In genomic region chr8:70898661-70899198, GRCm38 (mm10) we compare ENCODE assay signal across 8 mouse cellular contexts. TPM values are rescaled to one million over a fixed set of nuclear protein-coding genes. Genes with fewer than 3 reads are reported as not detected.
DNase-seq lines count a peak whose midpoint lies in the region; ATAC-seq and TF ChIP-seq lines count a peak whose summit lies in the region.

No protein-coding gene starts in this region.

- no peak overlapping the region for H3K4me3 ChIP-seq in heart, embryonic 14.5 days (ENCODE audit: control insufficient read depth in 1 of 2, insufficient read depth in 1 of 2, low read depth in 1 of 2, low read length in 2 of 2)
- H3K4me3 ChIP-seq in CH12.LX (replicated peaks in 1 of 3; ENCODE audit: low read depth in 2 of 3, low read length in 2 of 3, poor library complexity in 1 of 3) = peak overlapping the region in 2 of 3 experiments; percentile 33 to 96
- peak overlapping the region; percentile 82; the same call in 1 of the 2 replicates for H3K4me3 ChIP-seq in forebrain, embryonic 14.5 days (ENCODE audit: low read depth, low read length)
- no peak overlapping the region for H3K4me3 ChIP-seq in liver, embryonic 15.5 days (replicated peaks)

- H3K4me2 ChIP-seq in heart, embryonic 14.5 days (ENCODE audit: low read length) = peak overlapping the region; percentile 96; the same call in 1 of the 2 replicates
- peak overlapping the region; percentile 89 for H3K4me2 ChIP-seq in CH12.LX (ENCODE audit: insufficient read depth, low read depth, poor library complexity, severe bottlenecking)
- H3K4me2 ChIP-seq in forebrain, embryonic 14.5 days (ENCODE audit: low read length) = peak overlapping the region; percentile 90; the same call in 1 of the 2 replicates
- peak overlapping the region; percentile 86 for H3K4me2 ChIP-seq in liver, embryonic 15.5 days

- peak in 1 of 2 experiments; percentile 15; a peak in 1 of 4 replicates for TF ChIP-seq CTCF in CH12.LX (conservative IDR thresholded peaks at IDR 0.05 in 1 of 2, IDR thresholded peaks at IDR 0.05 in 1 of 2; ENCODE audit: low read depth in 2 of 2, low read length in 2 of 2)

- peaks cover 6 to 12% of the 10 kb centered on the region in 2 experiments; a peak in 3 of 4 replicates for H3K4me1 ChIP-seq in heart, embryonic 14.5 days (ENCODE audit: control insufficient read depth in 2 of 2, insufficient read depth in 2 of 2, low read length in 2 of 2)
- peaks cover 18 to 45% of the 10 kb centered on the region in 2 experiments for H3K4me1 ChIP-seq in CH12.LX (ENCODE audit: control insufficient read depth in 1 of 2, insufficient read depth in 2 of 2)
- H3K4me1 ChIP-seq in forebrain, embryonic 14.5 days (ENCODE audit: control insufficient read depth, insufficient read depth, low read length) = peaks cover 8% of the 10 kb centered on the region
- peaks cover 46% of the 10 kb centered on the region for H3K4me1 ChIP-seq in liver, embryonic 15.5 days (replicated peaks)

- H3K9me3 ChIP-seq in heart, embryonic 14.5 days (ENCODE audit: control insufficient read depth, low read length) = no peaks in the 10 kb centered on the region
- no peaks in the 10 kb centered on the region for H3K9me3 ChIP-seq in CH12.LX (replicated peaks; ENCODE audit: low read length)
- no peaks in the 10 kb centered on the region for H3K9me3 ChIP-seq in forebrain, embryonic 14.5 days (replicated peaks; ENCODE audit: control insufficient read depth, low read length)
- no peaks in the 10 kb centered on the region for H3K9me3 ChIP-seq in liver, embryonic 15.5 days (replicated peaks)

- H3K27me3 ChIP-seq in heart, embryonic 14.5 days (ENCODE audit: control insufficient read depth, insufficient read depth, low read length) = peaks cover 5% of the 10 kb centered on the region; the same call in 1 of the 2 replicates
- no peaks in the 10 kb centered on the region for H3K27me3 ChIP-seq in CH12.LX (replicated peaks)
- H3K27me3 ChIP-seq in forebrain, embryonic 14.5 days (replicated peaks; ENCODE audit: control insufficient read depth, insufficient read depth, low read length) = peaks cover under 1% of the 10 kb centered on the region; the same call in 1 of the 2 replicates
- H3K27me3 ChIP-seq in liver, embryonic 15.5 days = peaks cover 9% of the 10 kb centered on the region

- TF ChIP-seq EP300 in CH12.LX (IDR thresholded peaks at IDR 0.05; ENCODE audit: low read length) = peak; percentile 83

- TF ChIP-seq RAD21 in CH12.LX (IDR thresholded peaks at IDR 0.05; ENCODE audit: low read depth, low read length) = no peak

- no peak overlapping the region for H3K27ac ChIP-seq in heart, embryonic 14.5 days (replicated peaks in 1 of 2; ENCODE audit: control insufficient read depth in 1 of 2, insufficient read depth in 1 of 2, low read depth in 2 of 2, low read length in 2 of 2)
- H3K27ac ChIP-seq in CH12.LX (ENCODE audit: insufficient read depth, low read depth) = 0 out of 2 replicates have a peak overlapping the region, but pooled peaks have one; percentile 6
- H3K27ac ChIP-seq in forebrain, embryonic 14.5 days (ENCODE audit: low read depth, low read length) = 0 out of 2 replicates have a peak overlapping the region, but pooled peaks have one; percentile 33
- H3K27ac ChIP-seq in liver, embryonic 15.5 days (replicated peaks) = no peak overlapping the region

- peaks cover 24% of the 10 kb centered on the region for H3K79me2 ChIP-seq in CH12.LX (replicated peaks; ENCODE audit: control insufficient read depth, extremely low read depth, insufficient read depth, poor library complexity, severe bottlenecking)

- peak overlapping the region; percentile 95; the same call in 1 of the 2 replicates for H3K9ac ChIP-seq in heart, embryonic 14.5 days (ENCODE audit: low read length)
- peak overlapping the region; percentile 38; the same call in 1 of the 2 replicates for H3K9ac ChIP-seq in CH12.LX (ENCODE audit: insufficient read depth, low read depth)
- peak overlapping the region; percentile 52; the same call in 1 of the 2 replicates for H3K9ac ChIP-seq in forebrain, embryonic 14.5 days (ENCODE audit: low read length)
- peak overlapping the region; percentile 66 for H3K9ac ChIP-seq in liver, embryonic 15.5 days

- ATAC-seq in heart, embryonic 14.5 days (ENCODE audit: insufficient number of reproducible peaks, insufficient read depth, low FRiP score, low read depth) = no peak
- ATAC-seq in forebrain, embryonic 14.5 days = no peak
- no peak for ATAC-seq in liver, embryonic 15.5 days (ENCODE audit: insufficient read depth)
- no peak for ATAC-seq in CD4-positive, CD25-positive, alpha-beta regulatory T cell, adult 4 months

- 31% methylated on average over 2 of the region's 2 CpGs for WGBS in heart, embryonic 14.5 days
- WGBS in forebrain, embryonic 14.5 days = 63% methylated on average over 2 of the region's 2 CpGs
- 50% methylated on average over 2 of the region's 2 CpGs for WGBS in liver, embryonic 15.5 days (ENCODE audit: insufficient replicate concordance)

- in situ Hi-C loops in CH12.LX (cut with MboI; ENCODE audit: low pct_ligation_motif_present, low pct_unique_long_range_greater_than_20kb, low sequenced_read_pairs) = loop anchor here (5.0 kb wide), 1 partner anchor 59 kb away; no protein-coding TSS in a partner anchor

- dilution Hi-C loops in CH12.LX (cut with MboI; ENCODE audit: extremely low pct_ligation_motif_present, extremely low pct_unique_long_range_greater_than_20kb, low sequenced_read_pairs) = no loop called here

- peaks cover 22% of the 10 kb centered on the region for H3K36me3 ChIP-seq in heart, embryonic 14.5 days (ENCODE audit: control insufficient read depth, insufficient read depth, low read length)
- H3K36me3 ChIP-seq in CH12.LX (replicated peaks in 1 of 2; ENCODE audit: control insufficient read depth in 1 of 2, insufficient read depth in 1 of 2, low read length in 1 of 2) = peaks cover 26 to 29% of the 10 kb centered on the region in 2 experiments
- peaks cover 25% of the 10 kb centered on the region for H3K36me3 ChIP-seq in forebrain, embryonic 14.5 days (ENCODE audit: control insufficient read depth, insufficient read depth, low read length)
- H3K36me3 ChIP-seq in liver, embryonic 15.5 days (replicated peaks) = peaks cover 27% of the 10 kb centered on the region

- TF ChIP-seq POLR2A in CH12.LX (IDR thresholded peaks at IDR 0.05; ENCODE audit: low read depth, low read length) = no peak

- DNase-seq in heart, adult 18-20 months = no peak
- DNase-seq in CH12.LX (ENCODE audit: extremely low read depth) = no peak
- DNase-seq in forebrain, embryonic 14.5 days (ENCODE audit: low spot score) = no peak
- DNase-seq in layer of hippocampus, postnatal 25 days (ENCODE audit: extremely low spot score in 1 of 2, low spot score in 1 of 2) = no peak
- DNase-seq in testis, postnatal 14 days (ENCODE audit: low spot score) = no peak

RNA-seq across cellular contexts. Expression of gene Rpl18a, which starts 1.5 kb away (rescaled TPM):
- polyA plus RNA-seq in heart, embryonic 14.5 days (2014; fragmentation: Nextera tagmentation; extraction: Ambion mirVana) = 3,308 and 3,796 TPM in 2 replicates
- total RNA-seq in heart, adult 18-20 months (2021) = 1,000 to 10,000 TPM; 1,029 to 1,075 TPM
- total RNA-seq in CH12.LX (2012; rRNA removed) (4,693 and 5,917 TPM in 2 replicates), CH12.LX (2014; rRNA removed) (1,807 and 2,035 TPM in 2 replicates)
- polyA plus RNA-seq in CH12.LX (2012; ENCODE audit: insufficient read length, low read depth) = 3,837 and 4,364 TPM in 2 replicates
- polyA plus RNA-seq in forebrain, embryonic 14.5 days (2014; fragmentation: Nextera tagmentation; extraction: Ambion mirVana) = 2,846 and 4,258 TPM in 2 replicates
- polyA plus RNA-seq in liver, embryonic 15.5 days (2015; fragmentation: Nextera tagmentation; extraction: Ambion mirVana) = 2,061 and 2,126 TPM in 2 replicates
- polyA plus RNA-seq in CD4-positive, CD25-positive, alpha-beta regulatory T cell, adult 4 months (2017; shearing (Covaris generic)) = over 10,000 TPM in 1 of 2 experiments, 1,000 to 10,000 TPM in 1; 9,999 to 11,110 TPM
- total RNA-seq in layer of hippocampus, postnatal 25 days (2021) = 100 to 1,000 TPM; 634 to 770 TPM

RNA-seq across cellular contexts. Expression of gene Slc5a5, which starts 6.2 kb away (rescaled TPM):
- not detected in 2 replicates for polyA plus RNA-seq in heart, embryonic 14.5 days (2014; fragmentation: Nextera tagmentation; extraction: Ambion mirVana)
- total RNA-seq in heart, adult 18-20 months (2021) = not detected
- 0.04 and 0.21 TPM in 2 replicates for total RNA-seq in CH12.LX (2012; rRNA removed)
- 0.16 TPM in 1 of 2 replicates, not detected in the other for total RNA-seq in CH12.LX (2014; rRNA removed)
- polyA plus RNA-seq in CH12.LX (2012; ENCODE audit: insufficient read length, low read depth) = 0.26 and 0.41 TPM in 2 replicates
- polyA plus RNA-seq in forebrain, embryonic 14.5 days (2014; fragmentation: Nextera tagmentation; extraction: Ambion mirVana) = 0.60 and 0.89 TPM in 2 replicates
- 0.05 TPM in 1 of 2 replicates, not detected in the other for polyA plus RNA-seq in liver, embryonic 15.5 days (2015; fragmentation: Nextera tagmentation; extraction: Ambion mirVana)
- not detected for polyA plus RNA-seq in CD4-positive, CD25-positive, alpha-beta regulatory T cell, adult 4 months (2017; shearing (Covaris generic))
- total RNA-seq in layer of hippocampus, postnatal 25 days (2021) = 10 to 100 TPM in 1 of 2 experiments, 1 to 10 TPM in 1; 6.9 to 10.5 TPM

RNA-seq across cellular contexts. Expression of gene Map1s, which starts 7.0 kb away (rescaled TPM):
- 24.8 and 29.9 TPM in 2 replicates for polyA plus RNA-seq in heart, embryonic 14.5 days (2014; fragmentation: Nextera tagmentation; extraction: Ambion mirVana)
- 10 to 100 TPM; 18.9 to 19.8 TPM for total RNA-seq in heart, adult 18-20 months (2021)
- 51.4 and 53.6 TPM in 2 replicates for total RNA-seq in CH12.LX (2012; rRNA removed)
- 9.2 and 9.5 TPM in 2 replicates for total RNA-seq in CH12.LX (2014; rRNA removed)
- polyA plus RNA-seq in CH12.LX (2012; ENCODE audit: insufficient read length, low read depth) = 30.9 and 31.1 TPM in 2 replicates
- polyA plus RNA-seq in forebrain, embryonic 14.5 days (2014; fragmentation: Nextera tagmentation; extraction: Ambion mirVana) = 33.9 and 50.8 TPM in 2 replicates
- polyA plus RNA-seq in liver, embryonic 15.5 days (2015; fragmentation: Nextera tagmentation; extraction: Ambion mirVana) = 15.4 and 17.6 TPM in 2 replicates
- polyA plus RNA-seq in CD4-positive, CD25-positive, alpha-beta regulatory T cell, adult 4 months (2017; shearing (Covaris generic)) = 10 to 100 TPM; 13.8 to 17.2 TPM
- total RNA-seq in layer of hippocampus, postnatal 25 days (2021) = 10 to 100 TPM; 87.7 to 94.2 TPM

RNA-seq across cellular contexts. Expression of gene Ccdc124, which starts 25.0 kb away (rescaled TPM):
- 78.5 and 78.7 TPM in 2 replicates for polyA plus RNA-seq in heart, embryonic 14.5 days (2014; fragmentation: Nextera tagmentation; extraction: Ambion mirVana)
- total RNA-seq in heart, adult 18-20 months (2021) = 10 to 100 TPM; 42.4 to 46.2 TPM
- total RNA-seq in CH12.LX (2012; rRNA removed) (58.7 and 62.9 TPM in 2 replicates), CH12.LX (2014; rRNA removed) (29.2 and 36.2 TPM in 2 replicates)
- 82.0 and 113 TPM in 2 replicates for polyA plus RNA-seq in CH12.LX (2012; ENCODE audit: insufficient read length, low read depth)
- polyA plus RNA-seq in forebrain, embryonic 14.5 days (2014; fragmentation: Nextera tagmentation; extraction: Ambion mirVana) = 177 and 182 TPM in 2 replicates
- polyA plus RNA-seq in liver, embryonic 15.5 days (2015; fragmentation: Nextera tagmentation; extraction: Ambion mirVana) = 48.1 and 51.2 TPM in 2 replicates
- 10 to 100 TPM; 61.0 to 62.7 TPM for polyA plus RNA-seq in CD4-positive, CD25-positive, alpha-beta regulatory T cell, adult 4 months (2017; shearing (Covaris generic))
- total RNA-seq in layer of hippocampus, postnatal 25 days (2021) = 10 to 100 TPM; 92.7 to 95.6 TPM

RNA-seq across cellular contexts. Expression of gene Kcnn1, which starts 35.7 kb away (rescaled TPM):
- 1.8 and 2.2 TPM in 2 replicates for polyA plus RNA-seq in heart, embryonic 14.5 days (2014; fragmentation: Nextera tagmentation; extraction: Ambion mirVana)
- 10 to 100 TPM; 13.7 to 14.4 TPM for total RNA-seq in heart, adult 18-20 months (2021)
- total RNA-seq in CH12.LX (2012; rRNA removed) = 0.13 and 0.21 TPM in 2 replicates
- not detected in 2 replicates for total RNA-seq in CH12.LX (2014; rRNA removed)
- polyA plus RNA-seq in CH12.LX (2012; ENCODE audit: insufficient read length, low read depth) = not detected in 2 replicates
- polyA plus RNA-seq in forebrain, embryonic 14.5 days (2014; fragmentation: Nextera tagmentation; extraction: Ambion mirVana) = 7.3 and 11.3 TPM in 2 replicates
- polyA plus RNA-seq in liver, embryonic 15.5 days (2015; fragmentation: Nextera tagmentation; extraction: Ambion mirVana) = 0.25 and 0.38 TPM in 2 replicates
- not detected for polyA plus RNA-seq in CD4-positive, CD25-positive, alpha-beta regulatory T cell, adult 4 months (2017; shearing (Covaris generic))
- total RNA-seq in layer of hippocampus, postnatal 25 days (2021) = 10 to 100 TPM; 19.4 to 22.4 TPM

Comparison
In these comparisons a context has a peak if more than half of its experiments do, and no peak if none do; other contexts are left out.
1. H3K27ac ChIP-seq: peak in CH12.LX (single experiment) and forebrain, embryonic 14.5 days (single experiment); none in heart, embryonic 14.5 days (0 of 2) and liver, embryonic 15.5 days (single experiment).
2. H3K4me3 ChIP-seq: peak in CH12.LX (2 of 3) and forebrain, embryonic 14.5 days (single experiment); none in heart, embryonic 14.5 days (0 of 2) and liver, embryonic 15.5 days (single experiment).
3. H3K9ac ChIP-seq: peak in every context shown above with its lines; median percentile 95 in heart, embryonic 14.5 days; 66 in liver, embryonic 15.5 days; 52 in forebrain, embryonic 14.5 days; 38 in CH12.LX.
4. Peak in every context shown above with its lines, with median percentiles within 50 percentile points of each other: H3K4me2 ChIP-seq.